Mouse (Mus musculus) testis, postnatal 10 days (tissue): ENCODE measurements at regions not wholly inside any gene's neighbourhood (a gene's known extent, or its start where the extent isn't known, plus 50 kb on each side); places are given as distances from the start of the nearest gene placed in this dataset.

Source experiments
- DNase-seq: peaks from one replicate; pipeline ENCODE4 v3.0.0; 2021; ENCODE audit warnings: low spot score

DNA sequence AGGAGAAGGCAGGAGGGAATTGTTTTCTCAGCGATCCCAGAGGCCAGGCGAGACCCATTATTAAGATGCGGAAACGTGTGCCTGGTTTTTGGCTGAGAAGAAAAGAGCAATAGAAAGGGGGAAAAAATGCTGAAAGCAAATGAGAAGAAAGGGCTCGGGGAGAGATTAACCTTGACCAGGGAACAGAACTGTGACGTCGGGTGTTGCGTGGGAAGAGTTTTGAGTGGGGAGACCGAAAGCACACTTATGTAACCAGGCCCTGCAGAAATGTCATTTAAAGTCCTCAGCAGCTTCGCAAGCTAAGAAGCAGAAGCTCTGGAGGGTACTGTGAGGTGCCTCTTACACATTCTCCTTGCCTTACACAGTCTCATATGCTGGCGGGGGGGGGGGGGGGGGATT, 111.0 kb upstream of the Frmd6 start:
- DNase-seq, result no peak

DNA sequence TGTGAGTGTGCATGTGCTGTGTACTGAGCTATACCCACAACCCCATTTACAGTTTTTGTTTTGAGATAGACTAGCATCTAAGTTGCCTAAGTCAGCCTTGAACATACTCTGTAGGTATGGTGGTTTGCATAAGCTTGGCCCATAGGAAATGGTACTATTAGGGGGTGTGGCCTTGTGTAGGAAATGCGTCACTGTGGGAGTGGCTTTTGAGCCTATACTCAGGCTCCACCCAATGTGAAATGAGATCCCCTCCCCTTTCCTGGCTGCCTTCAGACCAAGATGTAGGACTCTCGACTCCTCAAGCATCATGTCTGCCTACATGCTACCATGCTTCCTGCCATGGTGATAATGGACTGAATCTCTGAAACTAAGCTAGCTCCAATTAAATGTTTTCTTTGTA, 109.5 kb upstream of the Frmd6 start:
- DNase-seq, result peak; percentile 18

DNA sequence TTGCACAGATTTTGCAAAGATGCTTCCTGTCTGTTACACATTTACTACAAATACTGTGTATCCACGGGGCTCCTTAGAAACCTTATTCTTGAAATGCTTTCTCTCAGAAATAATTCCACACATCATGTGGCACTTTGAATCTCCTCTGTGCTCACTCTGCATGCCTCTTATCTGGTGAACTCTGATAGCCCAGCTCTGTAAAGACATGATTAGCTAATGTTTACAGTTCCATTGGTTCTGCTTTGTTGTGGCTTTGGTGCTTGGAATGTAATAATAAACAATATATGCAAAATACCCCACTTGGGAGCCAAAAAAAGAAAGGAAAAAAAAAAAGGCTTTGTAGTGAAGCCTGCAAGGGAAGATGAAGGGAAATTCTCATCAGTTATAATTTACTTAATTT, 106.7 kb upstream of the Frmd6 start:
- no peak for DNase-seq

DNA sequence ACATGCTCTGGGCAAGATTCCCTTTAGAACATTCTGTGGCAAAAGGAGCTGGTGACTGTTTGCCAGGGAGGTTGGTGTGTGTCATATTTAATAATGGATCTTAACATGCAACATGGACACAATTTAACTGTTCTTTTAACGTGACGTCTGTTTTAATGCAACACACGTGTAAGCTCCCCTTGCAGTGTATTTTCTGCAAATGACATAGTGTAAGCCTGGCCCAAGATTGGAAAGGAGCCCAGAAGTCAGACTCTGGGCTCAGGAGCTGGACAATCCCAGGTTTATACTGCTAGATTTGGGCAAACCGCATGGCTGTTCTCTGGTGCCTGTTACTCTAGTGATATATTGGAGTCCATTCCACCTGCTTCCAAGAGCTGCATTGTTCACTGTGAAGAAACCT, 106.1 kb upstream of the Frmd6 start:
- no peak for DNase-seq

DNA sequence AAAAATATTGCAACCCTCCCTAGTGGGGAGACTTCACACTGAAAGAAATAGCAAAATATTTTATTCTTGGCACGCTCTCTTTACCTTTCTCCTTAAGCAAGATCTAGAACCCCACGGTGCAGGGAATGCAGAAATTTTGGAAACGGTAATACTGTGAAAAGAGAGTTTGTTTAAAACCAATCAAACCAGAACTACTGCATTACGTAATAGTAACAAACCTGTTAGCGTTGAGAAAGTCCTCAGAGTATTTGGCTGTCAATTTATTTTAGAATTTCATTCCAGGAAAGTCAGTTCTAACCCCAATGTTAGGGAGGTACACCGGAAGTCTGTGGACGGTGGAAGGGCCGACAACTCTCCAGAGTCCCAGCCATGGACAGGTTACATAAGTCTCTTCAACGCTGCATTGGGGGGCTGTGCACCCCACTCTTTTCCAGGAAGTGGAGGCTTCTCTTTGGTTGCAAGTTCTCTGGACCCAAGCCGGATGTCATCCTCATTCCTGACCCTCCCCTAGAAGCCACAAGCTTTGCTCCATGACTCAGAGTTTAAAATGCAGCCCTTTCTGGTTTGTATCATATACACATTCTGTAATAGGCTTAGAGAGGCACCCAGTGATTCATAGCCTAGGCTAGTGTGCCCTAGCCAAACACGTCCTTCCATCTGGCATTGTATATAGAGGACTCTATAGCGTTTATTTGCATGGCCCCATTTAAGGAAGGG, 105.0 kb upstream of the Frmd6 start:
- DNase-seq, result no peak

DNA sequence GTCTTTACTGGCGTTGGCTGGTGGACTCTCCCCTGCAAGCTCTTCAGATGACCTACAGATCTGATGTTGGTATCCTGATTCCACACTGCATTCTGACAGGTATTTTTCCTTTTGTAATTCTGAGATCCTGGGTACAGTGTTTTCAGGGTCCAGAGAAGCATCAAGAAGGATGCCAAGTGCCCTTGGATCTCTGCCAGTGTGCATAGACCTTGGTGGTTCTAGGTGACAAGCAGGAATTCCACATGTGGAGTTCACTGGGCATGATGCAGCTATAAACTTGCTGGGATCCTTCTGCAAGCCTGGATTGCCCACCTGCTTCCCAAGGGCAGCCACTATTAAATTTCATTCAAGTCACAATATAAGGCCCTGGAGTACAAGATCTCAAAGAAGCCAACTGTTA, 100.0 kb upstream of the Frmd6 start:
- DNase-seq, result no peak

DNA sequence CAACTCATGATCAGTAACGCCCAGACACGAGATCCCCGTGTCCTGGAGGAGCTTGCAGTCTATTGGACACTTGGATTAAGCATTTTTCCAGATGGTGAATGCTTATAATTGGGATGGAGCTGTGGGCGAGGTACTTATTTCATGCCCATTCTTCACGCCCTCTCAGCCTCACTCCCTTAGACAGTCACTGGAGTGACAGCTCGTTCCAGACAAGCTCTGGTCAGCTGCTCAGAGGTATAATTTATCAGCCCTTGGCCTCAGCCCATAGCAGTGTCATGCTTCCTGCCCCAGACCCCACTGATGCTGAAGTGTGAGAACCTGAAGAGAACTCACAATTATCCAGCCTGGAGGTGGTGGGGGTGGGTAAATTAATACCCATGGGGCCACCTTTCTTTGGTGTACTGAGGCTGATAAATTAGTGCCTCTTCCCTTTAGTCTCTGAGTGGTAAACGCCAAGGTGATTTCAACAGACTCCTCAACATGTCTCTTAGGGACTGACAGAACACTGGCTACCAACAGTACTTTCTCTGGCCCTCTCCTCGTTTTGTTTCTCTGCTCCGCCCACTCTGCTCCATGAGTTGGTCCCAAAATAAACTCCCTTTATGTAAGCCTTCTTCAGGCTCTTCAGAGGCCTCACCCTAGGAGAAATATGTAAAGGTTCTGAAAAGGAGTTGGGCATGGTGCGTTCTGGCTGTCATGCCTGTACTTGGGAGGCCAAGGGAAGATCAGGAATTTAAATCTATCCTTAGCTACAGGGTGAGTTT, 97.6 kb upstream of the Frmd6 start:
- DNase-seq, result no peak

DNA sequence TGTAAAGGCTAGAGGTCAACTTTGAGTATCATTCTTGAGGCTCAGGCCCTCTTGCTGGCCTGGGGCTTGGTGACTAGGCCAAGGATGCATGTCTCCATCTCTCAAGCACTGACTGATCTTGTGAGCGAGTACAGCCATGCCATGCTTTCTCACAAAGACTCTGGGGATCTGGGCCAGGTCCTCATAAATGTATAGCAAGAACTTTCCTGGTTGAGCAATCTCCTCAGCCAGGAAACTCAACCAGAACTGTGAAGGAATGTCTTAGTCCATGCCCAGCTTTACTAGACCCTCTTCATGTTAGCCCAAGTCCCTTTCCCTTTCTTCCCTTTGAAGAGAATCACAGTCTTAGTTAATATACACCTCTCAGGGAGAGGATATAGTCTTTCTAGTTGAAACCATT, 96.9 kb upstream of the Frmd6 start:
- DNase-seq, result no peak

DNA sequence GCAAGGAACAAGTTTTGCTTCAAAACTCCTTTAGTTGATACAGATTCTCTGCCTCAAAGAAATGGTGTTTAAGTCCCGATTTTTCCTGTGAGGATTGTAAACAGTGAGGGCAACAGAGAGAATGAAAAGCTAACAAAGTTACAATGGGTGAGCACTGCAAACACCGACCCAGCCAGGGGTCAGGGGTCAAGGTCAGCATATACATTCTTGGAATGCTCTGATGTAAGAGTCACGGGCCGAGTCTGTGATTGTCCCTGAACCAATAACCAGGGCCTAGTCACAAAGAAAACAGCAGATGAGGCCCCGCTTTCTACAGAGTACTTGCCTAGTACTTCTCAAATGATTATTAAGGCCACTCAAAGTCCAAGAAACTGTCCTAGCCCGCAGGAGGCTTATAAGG, 95.4 kb upstream of the Frmd6 start:
- DNase-seq, result peak; percentile 52

DNA sequence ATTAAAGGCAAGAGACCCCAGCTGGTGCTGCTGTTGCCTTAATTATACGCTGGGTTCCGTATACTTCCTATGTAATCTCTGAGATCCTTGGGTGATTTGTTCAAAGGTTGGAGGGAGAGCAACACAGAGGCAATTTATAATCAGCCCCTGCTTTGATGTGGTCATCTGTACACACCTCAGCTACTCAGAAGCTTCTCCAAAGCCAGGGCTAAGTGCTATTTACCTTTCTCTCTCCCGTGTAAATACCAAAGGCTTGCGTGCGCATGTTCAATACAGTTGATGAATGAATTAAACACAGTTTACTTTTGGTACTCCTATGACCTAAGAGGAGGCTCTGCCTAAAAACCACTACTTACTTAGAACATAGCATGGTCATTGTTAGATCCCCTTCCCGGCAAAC, 93.8 kb upstream of the Frmd6 start:
- DNase-seq, result no peak

DNA sequence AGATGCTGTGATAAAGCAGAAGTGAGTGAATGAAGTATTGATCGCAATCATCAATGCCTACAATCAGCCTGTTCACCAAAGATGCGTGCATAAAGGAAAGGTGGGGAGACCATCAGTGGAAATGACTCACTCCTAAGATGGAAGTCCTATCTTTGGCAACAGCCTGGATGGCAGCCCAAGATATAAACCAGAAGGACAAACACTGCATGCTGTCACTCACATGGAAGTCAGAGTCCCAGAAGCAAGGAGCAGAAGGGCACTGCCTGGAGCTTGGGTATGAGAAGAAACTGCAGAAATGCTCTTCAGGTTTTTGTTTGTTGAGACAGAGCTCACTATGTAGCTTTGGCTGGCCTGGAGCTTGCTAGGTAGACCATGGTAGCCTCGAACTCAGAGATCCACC, 92.7 kb upstream of the Frmd6 start:
- no peak for DNase-seq

DNA sequence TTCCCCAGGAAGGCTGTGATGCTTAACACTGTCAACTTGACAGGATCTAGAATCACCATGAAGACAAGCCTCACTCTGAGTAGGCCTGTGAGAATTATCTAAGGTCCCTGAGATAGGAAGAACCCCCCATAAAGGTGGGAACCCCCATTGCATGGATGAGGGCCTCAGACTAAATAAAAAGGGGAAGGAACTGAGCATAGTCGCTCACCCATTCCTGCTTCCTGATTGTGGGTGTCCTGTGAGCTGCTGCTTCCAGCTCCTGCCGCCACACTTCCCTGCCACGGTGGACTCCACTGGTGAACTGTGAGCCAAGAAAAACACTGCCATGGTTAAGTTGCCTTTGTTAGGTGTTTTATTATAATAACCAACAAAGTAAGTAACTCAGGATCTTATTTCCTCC, 86.8 kb upstream of the Frmd6 start:
- no peak for DNase-seq

DNA sequence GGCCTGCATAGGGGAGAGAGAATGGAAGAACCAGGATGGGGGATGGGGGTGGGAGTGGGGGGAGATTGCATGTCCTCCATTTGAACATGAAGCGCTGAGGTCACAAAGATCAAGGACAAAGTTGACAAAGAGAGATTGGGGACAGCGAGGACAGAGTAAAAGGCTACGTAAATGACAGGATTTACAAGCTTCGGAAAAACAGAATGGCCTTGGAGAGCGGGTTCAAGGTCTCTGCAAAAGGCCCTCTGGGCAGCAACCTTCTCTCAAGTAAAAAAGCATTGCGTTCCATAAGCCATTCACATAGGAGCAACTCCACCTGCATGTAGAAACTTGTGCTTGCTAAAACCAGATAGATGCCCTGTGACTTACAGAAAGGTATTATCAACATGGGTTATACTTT, 86.0 kb upstream of the Frmd6 start:
- DNase-seq, result no peak

DNA sequence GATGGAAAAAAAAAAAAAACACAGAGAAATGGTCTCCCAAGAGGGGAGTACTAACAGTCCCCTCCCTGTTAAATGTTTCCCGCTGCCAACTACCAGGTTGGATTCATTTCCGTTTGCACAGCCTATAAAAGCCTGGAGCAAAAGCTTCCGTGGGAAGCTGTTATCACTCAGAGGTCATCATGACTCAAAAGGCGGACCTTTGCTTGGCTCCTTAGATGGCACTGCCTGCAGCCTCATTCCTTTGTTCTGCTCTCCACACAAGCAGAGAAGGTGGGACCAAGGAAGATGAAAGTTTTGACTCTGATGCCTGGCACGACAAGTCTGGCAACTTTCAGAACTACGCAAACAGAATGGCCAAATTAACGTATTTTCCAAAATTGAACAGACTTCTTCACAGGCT, 85.5 kb upstream of the Frmd6 start:
- no peak for DNase-seq

DNA sequence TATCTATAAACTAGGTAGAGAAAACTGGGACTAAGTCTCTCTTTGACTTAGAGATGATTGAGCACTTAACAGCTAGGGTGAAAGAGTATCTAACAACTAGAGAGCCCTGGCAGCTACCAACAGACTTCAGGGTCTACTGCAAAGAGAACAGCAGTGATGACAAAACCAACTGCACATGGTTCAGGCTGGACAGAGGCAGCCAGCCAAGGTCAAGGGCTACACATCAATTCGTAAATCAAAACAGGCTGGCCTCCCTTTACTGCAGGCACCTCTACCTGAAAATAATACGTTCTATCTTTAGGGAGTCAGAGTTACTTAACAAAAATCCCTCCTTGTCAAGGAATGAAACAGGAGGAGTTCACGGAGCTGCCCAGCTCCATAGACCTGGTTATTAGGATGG, 82.5 kb upstream of the Frmd6 start:
- DNase-seq, result no peak

DNA sequence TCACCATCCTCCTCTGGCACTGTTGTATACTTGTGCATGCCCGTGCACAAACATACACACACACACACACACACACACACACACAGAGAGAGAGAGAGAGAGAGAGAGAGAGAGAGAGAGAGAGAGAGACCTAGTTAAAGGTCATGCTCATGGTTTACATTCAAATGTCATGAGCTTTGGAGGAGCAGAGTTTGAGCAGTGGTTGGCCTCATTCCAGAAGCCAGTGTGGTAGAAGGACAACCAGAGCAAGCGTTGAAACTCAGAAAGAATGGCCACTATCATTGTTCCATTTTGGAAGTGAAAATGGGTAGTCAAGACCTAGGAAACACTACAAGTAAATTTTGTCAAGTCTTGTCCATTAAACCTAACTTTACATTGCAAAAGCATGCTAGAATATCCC, 79.6 kb upstream of the Frmd6 start:
- no peak for DNase-seq

DNA sequence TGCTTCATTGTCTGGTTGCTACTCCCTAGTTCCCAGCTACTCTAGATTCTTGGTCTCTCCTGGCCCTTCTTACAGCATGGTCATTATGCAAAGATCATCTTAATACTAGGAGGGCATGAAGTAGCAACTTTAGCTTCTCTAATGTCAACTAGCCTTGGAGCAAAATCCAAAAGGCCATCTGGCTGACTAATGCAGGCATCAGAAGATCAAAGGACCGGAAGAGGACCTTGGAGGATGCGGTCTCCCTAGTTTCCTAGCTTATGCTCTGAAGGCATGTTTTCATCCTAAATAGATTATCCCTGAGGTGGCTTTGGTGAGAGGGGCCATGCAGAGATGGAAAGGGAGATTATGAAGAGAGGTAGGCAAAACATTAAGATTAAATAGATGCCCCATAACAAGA, 75.7 kb upstream of the Frmd6 start:
- DNase-seq, result no peak

DNA sequence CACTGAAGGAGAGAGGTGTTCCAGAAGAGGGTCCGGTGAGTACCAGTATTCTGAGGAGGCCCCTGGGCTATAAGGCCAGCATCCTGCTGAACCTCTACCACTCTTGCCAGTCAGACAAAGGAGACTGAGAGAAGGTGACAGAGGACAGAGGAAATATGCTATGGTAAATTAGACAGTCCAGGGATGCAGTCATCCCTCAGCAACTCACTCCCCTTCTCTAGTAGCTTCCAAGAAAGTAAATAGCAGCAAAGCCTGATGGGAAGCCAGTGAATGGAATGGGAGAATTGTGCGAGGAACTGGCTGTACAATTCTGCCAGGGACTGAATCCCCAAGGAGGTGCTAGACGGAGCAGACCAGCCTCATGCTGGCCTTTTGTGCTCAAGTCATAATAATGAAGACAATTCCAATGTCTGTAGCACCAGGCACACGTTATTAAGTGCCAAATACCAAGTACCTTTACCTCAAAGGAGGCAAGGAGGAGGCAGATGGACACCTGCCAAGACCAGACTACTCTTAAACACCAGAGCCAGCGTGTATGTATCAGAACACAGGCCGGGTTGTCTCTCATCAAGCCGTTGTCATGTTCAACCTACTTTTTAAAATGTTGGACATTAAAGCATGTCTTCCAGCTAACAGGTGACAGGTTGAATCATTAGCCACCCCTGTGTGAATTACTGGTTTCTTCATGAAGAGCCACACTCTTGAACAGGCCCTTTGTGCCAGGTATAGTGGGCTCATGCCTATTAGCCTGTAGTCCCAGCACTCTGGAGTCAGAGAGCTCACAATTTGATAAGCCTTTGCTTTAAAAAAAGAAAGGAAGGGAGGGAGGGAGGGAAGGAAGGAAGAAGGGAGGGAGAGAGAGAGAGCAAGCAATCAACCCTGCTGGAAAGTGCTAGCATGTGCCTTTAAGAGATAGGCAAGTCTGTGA, 74.4 kb upstream of the Frmd6 start:
- no peak for DNase-seq

DNA sequence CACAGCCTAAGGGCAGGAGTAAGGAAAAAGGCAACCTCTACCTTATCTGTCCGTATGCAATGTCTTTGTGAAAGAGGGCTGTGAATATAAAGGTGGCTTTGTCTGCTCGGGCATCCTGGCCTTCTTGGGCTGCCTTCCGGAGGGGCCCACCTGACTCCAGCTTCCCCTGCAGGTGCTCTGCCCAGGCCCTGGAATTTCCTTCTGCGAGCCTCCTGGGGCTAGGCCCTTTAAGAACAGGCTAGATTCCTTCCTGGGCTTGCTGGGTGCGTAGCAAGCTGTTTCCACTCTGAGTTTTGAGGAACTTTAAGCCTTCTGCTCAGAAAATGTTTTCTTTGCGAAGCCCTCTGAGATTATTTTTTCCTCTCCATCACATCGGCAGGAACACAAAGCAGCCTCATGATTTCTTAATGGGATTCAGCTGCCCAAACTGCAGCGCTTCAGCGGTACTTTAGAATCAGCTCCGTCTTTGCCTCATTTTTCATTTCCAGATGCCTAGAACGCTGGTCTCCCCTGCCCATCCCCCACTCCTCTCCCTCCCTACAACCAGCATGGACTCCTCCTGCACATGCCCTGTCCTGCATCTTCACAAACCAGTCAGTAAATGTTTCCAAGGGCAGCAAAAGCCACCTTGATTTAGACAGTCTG, 72.9 kb upstream of the Frmd6 start:
- DNase-seq, result peak; percentile 47

DNA sequence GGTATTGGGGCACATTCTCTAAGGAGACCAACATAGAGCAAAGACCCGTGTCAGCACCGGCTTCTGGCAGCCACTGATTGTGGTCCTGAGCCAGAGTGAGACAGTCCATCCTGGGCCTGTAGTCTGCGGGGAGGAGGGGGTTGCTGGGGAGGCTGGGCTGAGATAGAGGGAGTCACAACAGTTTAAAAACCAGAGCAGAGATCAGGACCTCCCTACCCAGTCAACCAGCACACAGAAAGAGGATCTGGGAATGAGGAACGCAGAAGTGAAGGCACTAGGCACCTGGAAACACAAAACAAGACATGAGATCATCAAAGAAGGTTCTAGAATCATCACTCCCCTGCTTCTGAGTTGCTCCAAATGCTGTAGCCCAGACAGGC, 72.4 kb upstream of the Frmd6 start:
- no peak for DNase-seq

DNA sequence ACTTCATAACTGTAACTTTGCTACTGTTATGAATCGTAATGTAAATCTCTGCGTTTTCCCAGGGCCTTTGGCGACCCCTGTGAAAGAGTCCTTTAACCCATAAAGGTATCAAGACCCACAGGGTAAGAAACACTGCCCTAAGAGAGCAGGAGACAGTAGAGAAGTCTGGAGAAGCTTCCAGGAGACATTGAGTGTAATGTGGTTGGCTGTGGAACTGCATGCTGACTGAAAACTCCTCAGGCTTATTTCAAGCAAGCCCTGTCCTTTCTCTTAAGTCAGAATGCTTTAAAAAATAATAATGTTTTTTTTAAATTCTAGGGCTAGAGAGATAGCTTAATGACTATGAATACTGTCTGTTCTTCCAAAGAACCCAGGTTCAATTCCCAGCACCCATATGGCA, 71.9 kb upstream of the Frmd6 start:
- DNase-seq, result no peak

DNA sequence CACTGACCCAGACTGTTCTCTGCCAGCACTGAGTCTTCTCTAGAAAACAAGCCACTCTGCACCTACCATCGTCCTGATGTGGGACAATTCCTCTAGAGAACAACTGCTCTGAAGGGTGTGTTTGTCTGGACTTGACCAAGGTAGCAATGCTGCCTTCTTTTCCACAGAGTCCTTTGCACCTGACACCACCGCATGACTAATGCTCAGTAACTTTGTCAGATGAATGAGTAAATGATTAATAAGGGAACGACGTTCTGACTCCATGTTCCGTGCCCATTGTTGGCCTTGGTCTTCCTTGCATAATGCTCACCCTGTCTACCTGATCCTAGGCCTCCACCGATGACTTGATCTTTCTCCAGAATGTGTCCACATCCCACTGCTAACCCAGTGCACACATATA, 67.2 kb upstream of the Frmd6 start:
- DNase-seq, result no peak
